Mouse (Mus musculus) lung, adult 2 months (tissue): Measurements from ENCODE around the gene Fbxw5.

ENCODE experiments used
- CTCF ChIP-seq: fragments of 200-500 bp; IDR thresholded peaks from 2 replicates; pipeline ENCODE4 v1.5.1; 2011; ENCODE audit warnings: mild to moderate bottlenecking, low read length, control low read depth; ENCODE audit not compliant: insufficient read depth
- POLR2A ChIP-seq: fragments of 200-500 bp; IDR thresholded peaks from 2 replicates; pipeline ENCODE4 v1.6.1; 2011; ENCODE audit warnings: low read depth, mild to moderate bottlenecking, control low read depth, low read length, borderline replicate concordance; ENCODE audit errors: extremely low read depth

DNA sequence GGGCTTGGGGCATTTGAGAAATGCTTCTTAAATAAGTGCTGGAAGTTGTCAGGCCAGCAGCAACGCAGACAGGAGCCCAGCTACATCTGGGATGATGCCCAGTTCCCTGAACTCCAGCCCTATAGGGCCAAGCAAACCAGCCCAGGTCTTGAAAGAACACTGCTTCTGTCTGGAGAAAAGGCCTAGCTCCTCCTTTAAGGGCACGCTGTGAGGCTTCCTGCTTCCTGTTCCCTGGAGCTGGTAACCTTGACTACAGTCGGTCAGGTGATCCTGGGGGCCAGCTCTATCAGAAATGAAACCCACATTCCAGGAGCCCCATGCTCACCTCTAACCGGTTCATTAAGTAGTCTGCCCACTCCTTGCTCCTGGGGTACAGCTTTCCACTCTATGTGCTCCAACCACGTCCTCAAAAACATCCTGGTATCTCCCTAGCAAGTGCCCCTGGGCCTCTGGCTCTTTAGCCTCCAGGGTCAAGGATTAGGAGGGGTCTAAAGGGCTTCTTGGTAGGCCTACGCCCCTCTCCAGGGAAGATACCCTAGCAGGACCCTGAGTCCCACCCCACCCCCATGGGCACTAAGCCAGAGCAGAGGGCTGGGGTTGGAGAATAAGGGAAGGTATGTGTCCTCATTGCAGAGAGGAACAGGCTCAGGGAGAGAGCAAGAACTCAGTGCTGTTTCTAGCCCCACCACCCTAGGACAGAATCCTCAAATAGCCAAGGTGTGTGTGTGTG lies 2.5 kb upstream of the Fbxw5 start:
- TF ChIP-seq CTCF (no peak), POLR2A (no peak)
